Mouse (Mus musculus) forebrain, embryonic 14.5 days (tissue): Measurements from ENCODE around the gene Dnmt3a. TPM values are rescaled to one million over a fixed set of nuclear protein-coding genes. Genes with fewer than 3 reads are reported as not detected.
A peak's percentile ranks its signal among the peaks of the same experiment; 100 is the strongest.

Experiments
- ATAC-seq: fragments of 200-750 bp; cut with Nextera tagmentation; 2 replicates; pipeline ENCODE4 v1.8.0; 2017; ENCODE audit warnings: mild to moderate bottlenecking, moderate library complexity
- DNase-seq: peaks from one replicate; pipeline ENCODE4 v3.0.0-alpha.2; 2015; ENCODE audit warnings: low spot score
- H3K27ac ChIP-seq: fragments of 300-500 bp; sonication (generic); 2 replicates; pipeline ENCODE4 v1.5.1; 2014; ENCODE audit warnings: low read depth, mild to moderate bottlenecking, control low read depth, low read length, moderate library complexity
- H3K27me3 ChIP-seq: fragments of 300-500 bp; sonication (generic); replicated peaks from 2 replicates; pipeline ENCODE4 v1.6.1; 2014; ENCODE audit warnings: low read length, control low read depth, mixed read lengths; ENCODE audit not compliant: control insufficient read depth, insufficient read depth
- H3K36me3 ChIP-seq: fragments of 300-500 bp; sonication (generic); 2 replicates; pipeline ENCODE4 v1.6.1; 2014; ENCODE audit warnings: low read length, control low read depth; ENCODE audit not compliant: control insufficient read depth, insufficient read depth
- H3K4me1 ChIP-seq: fragments of 300-500 bp; sonication (generic); 2 replicates; pipeline ENCODE4 v1.6.1; 2014; ENCODE audit warnings: antibody characterized with exemption, low read length, control low read depth; ENCODE audit not compliant: control insufficient read depth, insufficient read depth
- H3K4me2 ChIP-seq: fragments of 300-500 bp; sonication (generic); 2 replicates; pipeline ENCODE4 v1.6.1; 2014; ENCODE audit warnings: mild to moderate bottlenecking, control low read depth, low read length
- H3K4me3 ChIP-seq: fragments of 300-500 bp; sonication (generic); 2 replicates; pipeline ENCODE4 v1.5.1; 2014; ENCODE audit warnings: low read depth, low read length, control low read depth
- H3K9ac ChIP-seq: fragments of 300-500 bp; sonication (generic); 2 replicates; pipeline ENCODE4 v1.6.1; 2014; ENCODE audit warnings: mild to moderate bottlenecking, low read length, control low read depth, moderate library complexity
- H3K9me3 ChIP-seq: fragments of 300-500 bp; sonication (generic); replicated peaks from 2 replicates; pipeline ENCODE4 v1.6.1; 2016; ENCODE audit warnings: low read length, control low read depth, mixed read lengths; ENCODE audit not compliant: control insufficient read depth
- WGBS: fragments of 180-500 bp; shearing (Covaris S2); extraction: QIAGEN DNeasy Blood & Tissue Kit; methylation state at CpG from one replicate; pipeline ENCODE4 v1.1.7; 2014; 5-methylcytosine and 5-hydroxymethylcytosine counted together
- polyA plus RNA-seq: library from polyadenylated mRNA; unstranded; fragments of >200 nt; fragmentation: Nextera tagmentation; extraction: Ambion mirVana; gene quantifications from 2 replicates; pipeline ENCODE4 v1.2.1, GENCODE M21; 2014

The Dnmt3a gene
- polyA plus RNA-seq, 1 experiment from 2014 or later = 28.0 TPM

- H3K4me3 ChIP-seq = no peak overlapping the region
- no peak overlapping the region for H3K27ac ChIP-seq
- no peaks in the 10 kb centered on the region for H3K9me3 ChIP-seq
- H3K4me1 ChIP-seq = peaks cover 20% of the 10 kb centered on the region
- H3K4me2 ChIP-seq = no peak overlapping the region
- no peaks in the 10 kb centered on the region for H3K36me3 ChIP-seq
- no peaks in the 10 kb centered on the region for H3K27me3 ChIP-seq
- ATAC-seq (no peak), DNase-seq (no peak)
- WGBS = 47% methylated on average over 4 of the region's 4 CpGs
- no peak overlapping the region for H3K9ac ChIP-seq
Measured at GRCm38 (mm10) chr12:3819899-3820298, 14.1 kb downstream of the Dnmt3a start.

DNA sequence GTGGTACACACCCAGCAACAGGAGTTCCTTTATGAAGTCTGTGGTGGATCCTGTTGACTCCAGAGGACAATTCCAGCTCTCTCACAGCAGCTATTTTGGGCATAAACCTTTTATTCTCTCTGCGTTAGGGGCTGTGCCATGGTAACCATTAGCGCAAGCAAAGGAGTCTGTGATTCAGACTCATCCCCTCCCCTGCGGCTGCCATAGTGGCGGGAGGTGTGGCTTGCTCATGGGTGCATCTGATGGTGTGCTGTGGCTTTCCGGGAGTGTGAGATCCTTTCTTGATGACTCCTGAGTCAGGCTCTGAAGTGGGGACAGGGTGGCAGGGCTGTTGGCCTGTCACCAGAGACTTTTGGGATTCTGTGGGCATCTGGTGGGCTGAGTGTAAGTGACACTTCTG lies 17.6 kb downstream of the Dnmt3a start:
- H3K27me3 ChIP-seq = no peaks in the 10 kb centered on the region
- no peak overlapping the region for H3K9ac ChIP-seq
- no peak overlapping the region for H3K4me3 ChIP-seq
- H3K4me2 ChIP-seq = no peak overlapping the region
- peaks cover 15% of the 10 kb centered on the region for H3K4me1 ChIP-seq
- no peaks in the 10 kb centered on the region for H3K36me3 ChIP-seq
- H3K27ac ChIP-seq = no peak overlapping the region
- no peaks in the 10 kb centered on the region for H3K9me3 ChIP-seq
- no peak for DNase-seq
- no peak for ATAC-seq
- 47% methylated on average over 5 of the region's 5 CpGs for WGBS

GRCm38 (mm10) chr12:3824906-3825713 lies 19.3 kb downstream of the Dnmt3a start:
- Histone ChIP-seq H3K9me3 (no peaks in the 10 kb centered on the region), H3K4me1 (peaks cover 10% of the 10 kb centered on the region; the same call in 1 of the 2 replicates), H3K36me3 (no peaks in the 10 kb centered on the region), H3K27me3 (no peaks in the 10 kb centered on the region), H3K4me3 (no peak overlapping the region), H3K27ac (no peak overlapping the region), H3K4me2 (no peak overlapping the region), H3K9ac (no peak overlapping the region)
- DNase-seq (no peak), ATAC-seq (no peak)
- 82% methylated on average over 5 of the region's 5 CpGs for WGBS

GRCm38 (mm10) chr12:3825714-3826080 lies 19.9 kb downstream of the Dnmt3a start:
- DNase-seq (no peak), ATAC-seq (no peak)
- Histone ChIP-seq H3K9ac (no peak overlapping the region), H3K4me1 (peaks cover 10% of the 10 kb centered on the region; the same call in 1 of the 2 replicates), H3K27ac (no peak overlapping the region), H3K36me3 (no peaks in the 10 kb centered on the region), H3K4me3 (no peak overlapping the region), H3K4me2 (no peak overlapping the region), H3K9me3 (no peaks in the 10 kb centered on the region), H3K27me3 (no peaks in the 10 kb centered on the region)
- 65% methylated on average over 12 of the region's 12 CpGs for WGBS

DNA sequence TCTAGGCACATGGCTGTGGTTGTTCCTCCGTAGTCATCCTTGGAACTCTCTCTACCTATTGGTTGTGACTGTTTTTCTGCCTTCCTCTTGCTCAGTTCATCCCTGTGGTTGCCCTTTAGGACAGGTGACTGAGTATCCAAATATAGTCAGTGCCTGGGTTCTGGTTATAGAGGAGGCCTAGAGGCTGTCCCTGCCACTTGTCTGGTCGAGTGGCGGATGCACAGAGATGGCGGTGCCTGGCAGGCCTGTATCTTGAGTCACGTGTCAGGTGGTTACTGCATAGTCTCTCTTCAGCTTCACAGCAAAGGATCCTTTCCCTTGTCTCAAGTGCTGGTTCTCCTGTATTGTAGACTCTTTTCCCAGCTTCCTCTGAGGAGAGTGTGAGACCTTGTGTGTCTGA lies 22.0 kb downstream of the Dnmt3a start:
- H3K9me3 ChIP-seq = no peaks in the 10 kb centered on the region
- ATAC-seq = no peak
- no peak overlapping the region for H3K4me3 ChIP-seq
- H3K36me3 ChIP-seq = no peaks in the 10 kb centered on the region
- 87% methylated on average over 5 of the region's 5 CpGs for WGBS
- DNase-seq = no peak
- no peaks in the 10 kb centered on the region for H3K27me3 ChIP-seq
- H3K4me1 ChIP-seq = peaks cover 18% of the 10 kb centered on the region
- H3K9ac ChIP-seq = no peak overlapping the region
- H3K4me2 ChIP-seq = no peak overlapping the region
- no peak overlapping the region for H3K27ac ChIP-seq

- peak; percentile 15; the same call in 1 of the 2 replicates for ATAC-seq
Measured at GRCm38 (mm10) chr12:3833059-3833760, 27.4 kb downstream of the Dnmt3a start.

GRCm38 (mm10) chr12:3833851-3834273 lies 28.1 kb downstream of the Dnmt3a start:
- no peaks in the 10 kb centered on the region for H3K27me3 ChIP-seq
- peak overlapping the region; percentile 83 for H3K27ac ChIP-seq
- peak overlapping the region; percentile 46 for H3K4me2 ChIP-seq
- peak overlapping the region; percentile 1; the same call in 1 of the 2 replicates for H3K4me3 ChIP-seq
- DNase-seq (peak; percentile 92), ATAC-seq (peak; percentile 93)
- H3K9me3 ChIP-seq = no peaks in the 10 kb centered on the region
- WGBS = 0% methylated on average over 8 of the region's 8 CpGs
- H3K9ac ChIP-seq = peak overlapping the region; percentile 46
- peaks cover 26% of the 10 kb centered on the region; the same call in 1 of the 2 replicates for H3K36me3 ChIP-seq
- H3K4me1 ChIP-seq = peaks cover 32% of the 10 kb centered on the region

More at GRCm38 (mm10) chr12:3833059-3833760, 27.4 kb downstream of the Dnmt3a start:
- DNase-seq = no peak
- H3K9me3 ChIP-seq = no peaks in the 10 kb centered on the region
- peaks cover 26% of the 10 kb centered on the region; the same call in 1 of the 2 replicates for H3K36me3 ChIP-seq
- H3K27ac ChIP-seq = peak overlapping the region; percentile 83
- H3K4me3 ChIP-seq = no peak overlapping the region
- H3K27me3 ChIP-seq = no peaks in the 10 kb centered on the region
- WGBS = 40% methylated on average over 7 of the region's 7 CpGs
- H3K9ac ChIP-seq = no peak overlapping the region; the same call in 1 of the 2 replicates
- peaks cover 32% of the 10 kb centered on the region for H3K4me1 ChIP-seq
- H3K4me2 ChIP-seq = peak overlapping the region; percentile 46; the same call in 1 of the 2 replicates

DNA sequence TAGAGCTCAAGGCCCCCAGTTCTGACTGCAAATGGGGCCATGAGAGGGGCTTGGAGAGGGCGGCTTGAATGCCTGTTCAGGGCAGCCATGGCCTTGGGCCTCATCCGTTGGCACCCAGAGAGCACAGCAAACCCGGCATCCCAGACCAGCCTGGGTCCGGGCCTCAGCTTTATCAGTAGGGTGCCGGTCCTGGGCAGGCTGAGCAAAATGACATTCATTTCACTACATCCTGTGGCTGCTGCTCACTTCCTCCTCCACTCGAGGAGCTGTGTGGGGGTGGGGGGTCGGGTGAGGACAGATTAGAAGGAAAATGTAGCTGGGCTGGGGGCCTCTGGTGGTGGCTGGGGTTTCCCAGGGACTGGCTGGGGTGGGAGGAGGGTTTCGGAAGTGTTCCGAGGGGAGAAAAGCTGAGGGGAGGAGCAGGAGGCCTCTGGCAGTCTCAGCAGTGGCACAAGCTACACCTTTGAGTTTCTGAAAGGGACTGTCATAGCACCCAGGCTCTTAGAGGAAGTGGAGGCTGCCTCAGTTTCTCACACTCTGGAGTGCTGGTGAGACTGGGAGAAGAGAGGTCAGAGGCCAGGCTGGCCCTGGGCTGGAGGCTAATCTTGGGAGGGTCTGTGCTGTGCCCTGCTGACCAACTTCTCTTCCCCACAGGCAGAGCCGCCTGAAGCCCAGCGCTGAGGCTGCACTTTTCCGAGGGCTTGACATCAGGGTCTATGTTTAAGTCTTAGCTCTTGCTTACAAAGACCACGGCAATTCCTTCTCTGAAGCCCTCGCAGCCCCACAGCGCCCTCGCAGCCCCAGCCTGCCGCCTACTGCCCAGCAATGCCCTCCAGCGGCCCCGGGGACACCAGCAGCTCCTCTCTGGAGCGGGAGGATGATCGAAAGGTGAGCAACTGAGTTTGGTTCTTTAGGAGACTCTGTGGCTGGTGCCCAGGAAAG lies 28.8 kb downstream of the Dnmt3a start:
- Histone ChIP-seq H3K9me3 (no peaks in the 10 kb centered on the region), H3K9ac (peak overlapping the region; percentile 46), H3K4me2 (peak overlapping the region; percentile 46), H3K36me3 (peaks cover 27% of the 10 kb centered on the region; the same call in 1 of the 2 replicates), H3K27ac (peak overlapping the region; percentile 83), H3K4me3 (peak overlapping the region; percentile 1; the same call in 1 of the 2 replicates), H3K4me1 (peaks cover 32% of the 10 kb centered on the region), H3K27me3 (no peaks in the 10 kb centered on the region)
- peak; percentile 55 for DNase-seq
- WGBS = 6% methylated on average over 21 of the region's 21 CpGs
- peak; percentile 69 for ATAC-seq
